Mouse (Mus musculus) C2C12 (cell line): ENCODE measurements around the gene Clec10a. TPM values are rescaled to one million over a fixed set of nuclear protein-coding genes. Genes with fewer than 3 reads are reported as not detected.
"Not testable (repeated sequence)": the region's sequence is repeated elsewhere in the genome, so short reads cannot be mapped to it uniquely, and the experiment has no call there.

Experiments
- H3K27me3 ChIP-seq: one replicate; pipeline ENCODE4 v1.6.1; 2011; ENCODE audit not compliant: control insufficient read depth, insufficient read depth, insufficient read length
- H3K36me3 ChIP-seq: one replicate; pipeline ENCODE4 v1.6.1; 2011; ENCODE audit not compliant: control insufficient read depth, insufficient read depth
- H3K4me3 ChIP-seq: one replicate; pipeline ENCODE4 v1.5.1; 2011; ENCODE audit warnings: mild to moderate bottlenecking, control low read depth; ENCODE audit not compliant: poor library complexity, insufficient read depth, severe bottlenecking
- H3K79me2 ChIP-seq: one replicate; pipeline ENCODE4 v1.6.1; 2011; ENCODE audit not compliant: control insufficient read depth, insufficient read depth
- H3K79me3 ChIP-seq: one replicate; pipeline ENCODE4 v1.6.1; 2011; ENCODE audit warnings: low read depth, control low read depth
- H3ac ChIP-seq: one replicate; pipeline ENCODE3; 2011; ENCODE audit warnings: low read depth; ENCODE audit not compliant: control insufficient read depth, insufficient read length
- CEBPB ChIP-seq: IDR thresholded peaks from one replicate; pipeline ENCODE4 v1.6.1; 2011; ENCODE audit warnings: low read depth, mild to moderate bottlenecking, control low read depth, moderate library complexity
- CTCF ChIP-seq: IDR thresholded peaks from one replicate; pipeline ENCODE4 v1.5.1; 2011; ENCODE audit not compliant: control insufficient read depth, insufficient read depth, insufficient read length
- FOSL1 ChIP-seq: IDR thresholded peaks from one replicate; pipeline ENCODE4 v1.8.0; 2011; ENCODE audit warnings: mild to moderate bottlenecking, low read length; ENCODE audit not compliant: poor library complexity, insufficient read depth, severe bottlenecking
- MAX ChIP-seq: IDR thresholded peaks from one replicate; pipeline ENCODE4 v1.6.1; 2011; ENCODE audit warnings: mild to moderate bottlenecking, control low read depth
- MYOD1 ChIP-seq: IDR thresholded peaks from one replicate; pipeline ENCODE4 v1.6.1; 2011; ENCODE audit warnings: low read depth; ENCODE audit not compliant: control insufficient read depth, insufficient read length
- MYOG ChIP-seq: IDR thresholded peaks from one replicate; pipeline ENCODE4 v1.6.1; 2011; ENCODE audit not compliant: control insufficient read depth, insufficient read length; ENCODE audit errors: extremely low read depth
- USF1 ChIP-seq: IDR thresholded peaks from one replicate; pipeline ENCODE4 v1.6.1; 2011; ENCODE audit warnings: low read depth, mild to moderate bottlenecking, control low read depth, moderate library complexity
- long read RNA-seq, 2 experiments: library from polyadenylated mRNA; unstranded; transcript quantifications; one replicate each; pipeline ENCODE4 v2.0.0; 2019 to 2020
- polyA plus RNA-seq: library from polyadenylated mRNA; unstranded; fragments of >200 nt; fragmentation: generic; extraction: Trizol; gene quantifications from one replicate; pipeline ENCODE4 v1.2.1, GENCODE M21; 2012; ENCODE audit warnings: missing spikeins

The Clec10a gene
- 0.20 TPM for polyA plus RNA-seq
- long read RNA-seq, experiment 1, result 0 reads
- long read RNA-seq, experiment 2, result 0 reads

GRCm38 (mm10) chr11:70155897-70156296, at the start of gene Clec10a:
Gene Clec10a, plus strand, starts transcription at chr11:70156197.
- H3K79me3 ChIP-seq, H3K36me3 ChIP-seq, H3K27me3 ChIP-seq, H3K4me3 ChIP-seq, H3K79me2 ChIP-seq, H3ac ChIP-seq: not testable (repeated sequence)

GRCm38 (mm10) chr11:70107085-70107484, 48.9 kb upstream of the Clec10a start:
- H3K36me3 ChIP-seq, result no peaks in the 10 kb centered on the region
- no peak overlapping the region for H3K4me3 ChIP-seq
- no peak overlapping the region for H3ac ChIP-seq
- H3K27me3 ChIP-seq, result no peaks in the 10 kb centered on the region
- no peak for TF ChIP-seq CEBPB
- TF ChIP-seq MYOD1, result peak; percentile 60
- H3K79me2 ChIP-seq, result no peaks in the 10 kb centered on the region
- H3K79me3 ChIP-seq, result no peaks in the 10 kb centered on the region

DNA sequence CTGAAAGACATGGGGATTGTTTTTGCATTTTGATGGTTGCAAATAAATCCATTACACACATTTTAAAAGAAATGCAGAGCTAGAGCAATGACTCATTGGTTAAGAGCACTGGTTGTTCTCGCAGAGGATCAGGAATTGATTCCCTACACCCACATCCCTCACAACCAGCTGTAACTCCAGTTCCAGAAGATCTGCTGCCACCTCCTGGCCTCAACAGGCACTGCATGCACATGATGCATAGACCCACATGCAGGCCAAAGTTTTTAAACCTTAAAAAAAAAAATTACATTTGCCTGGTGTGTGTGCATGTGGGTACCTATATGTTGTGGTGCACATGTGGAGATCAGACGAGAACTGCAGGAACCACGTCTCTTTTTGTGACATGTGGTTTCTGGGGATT, 45.9 kb upstream of the Clec10a start:
- no peak overlapping the region for H3ac ChIP-seq
- TF ChIP-seq CEBPB (no peak), MYOD1 (no peak)
- H3K27me3 ChIP-seq, result no peaks in the 10 kb centered on the region
- no peaks in the 10 kb centered on the region for H3K79me2 ChIP-seq
- no peaks in the 10 kb centered on the region for H3K79me3 ChIP-seq
- H3K4me3 ChIP-seq, result no peak overlapping the region
- no peaks in the 10 kb centered on the region for H3K36me3 ChIP-seq

GRCm38 (mm10) chr11:70114562-70114961, 41.4 kb upstream of the Clec10a start:
- H3K4me3 ChIP-seq, result no peak overlapping the region
- H3K79me3 ChIP-seq, result no peaks in the 10 kb centered on the region
- H3K27me3 ChIP-seq, result no peaks in the 10 kb centered on the region
- TF ChIP-seq CTCF, result no peak
- TF ChIP-seq CEBPB, result no peak
- TF ChIP-seq MYOG, result no peak
- peak; percentile 71 for TF ChIP-seq USF1
- TF ChIP-seq MYOD1, result peak; percentile 13
- peak; percentile 57 for TF ChIP-seq MAX
- TF ChIP-seq FOSL1, result no peak
- H3K36me3 ChIP-seq, result no peaks in the 10 kb centered on the region
- no peaks in the 10 kb centered on the region for H3K79me2 ChIP-seq
- H3ac ChIP-seq, result no peak overlapping the region

- Histone ChIP-seq H3K36me3 (no peaks in the 10 kb centered on the region), H3ac (no peak overlapping the region), H3K27me3 (no peaks in the 10 kb centered on the region), H3K79me2 (no peaks in the 10 kb centered on the region), H3K4me3 (no peak overlapping the region), H3K79me3 (no peaks in the 10 kb centered on the region)
- TF ChIP-seq MYOD1 (no peak), CTCF (no peak), USF1 (no peak), MYOG (no peak), FOSL1 (no peak), CEBPB (no peak)
These were observed 40.1 kb upstream of the Clec10a start for GRCm38 (mm10) chr11:70115901-70116300.

- no peak for TF ChIP-seq FOSL1
- Histone ChIP-seq H3K27me3 (no peaks in the 10 kb centered on the region), H3K4me3 (no peak within 1 kb of the TSS), H3K79me2 (no peaks in the 10 kb centered on the region), H3ac (no peak within 1 kb of the TSS), H3K79me3 (no peaks in the 10 kb centered on the region), H3K36me3 (no peaks in the 10 kb centered on the region)
These were observed 26.0 kb upstream of the Clec10a start, which contains the start of gene Mgl2 for GRCm38 (mm10) chr11:70129926-70130379. Gene Mgl2, plus strand, starts transcription at chr11:70130329.

DNA sequence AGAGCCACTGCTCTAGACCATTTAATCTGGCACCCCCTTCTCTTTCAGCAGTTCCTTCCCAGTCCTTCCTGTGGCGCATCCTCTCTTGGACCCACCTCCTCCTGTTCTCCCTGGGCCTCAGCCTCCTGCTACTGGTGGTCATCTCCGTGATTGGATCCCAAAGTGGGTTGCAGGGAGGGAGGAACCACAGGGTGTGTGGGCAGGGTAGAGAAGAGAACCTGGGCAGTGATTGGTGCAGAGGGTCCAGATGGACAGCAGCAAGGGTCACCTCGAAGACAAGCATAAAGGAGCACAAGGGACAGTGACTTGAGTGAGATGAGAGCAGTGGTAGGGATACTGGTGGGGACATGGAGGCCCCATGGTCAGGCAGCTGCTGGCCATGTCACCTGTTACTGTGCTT, 21.0 kb upstream of the Clec10a start:
- H3K79me2 ChIP-seq, result not testable (repeated sequence)

GRCm38 (mm10) chr11:70135925-70136324, 20.1 kb upstream of the Clec10a start:
- not testable (repeated sequence) for H3ac ChIP-seq, H3K27me3 ChIP-seq

More for the DNA sequence above, 21.0 kb upstream of the Clec10a start:
- H3K36me3 ChIP-seq, H3K4me3 ChIP-seq, H3K27me3 ChIP-seq, H3K79me3 ChIP-seq, H3ac ChIP-seq: not testable (repeated sequence)

More at GRCm38 (mm10) chr11:70135925-70136324, 20.1 kb upstream of the Clec10a start:
- not testable (repeated sequence) for H3K4me3 ChIP-seq, H3K36me3 ChIP-seq, H3K79me3 ChIP-seq, H3K79me2 ChIP-seq
